In the genomic region with DNA sequence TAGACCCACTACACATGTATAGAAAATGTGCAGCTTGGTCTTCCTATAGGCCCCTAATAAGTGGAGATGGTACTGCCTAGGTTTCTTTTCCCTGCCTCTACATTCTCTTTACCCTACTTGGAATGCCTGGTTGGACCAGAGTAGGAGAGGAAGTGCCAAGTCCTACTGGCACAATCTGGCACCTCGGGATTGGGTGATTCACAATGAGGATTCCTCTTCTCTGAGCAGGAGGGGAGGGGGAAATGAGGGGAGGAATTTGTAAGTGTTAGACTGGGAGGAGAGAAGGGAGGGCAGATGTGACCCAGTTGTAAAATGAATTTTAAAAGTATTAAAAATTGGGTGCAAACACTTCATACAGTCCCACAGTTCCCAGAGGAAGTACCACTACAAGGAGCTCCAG, we compare ENCODE assay signal across 16 mouse cellular contexts.
"Had no signal": no experiment of that assay in that cellular context is flagged by ENCODE, and none has a peak within 500 bp of the region (broad histone marks: within the 10 kb centered on the region; RNA-seq: fewer than 3 reads in every experiment).

No protein-coding gene starts in this region.

- ATAC-seq: hindbrain, postnatal 0 days; intestine, embryonic 16.5 days; liver, embryonic 12.5 days had no signal

- DNase-seq: gastrocnemius, postnatal 14 days; gastrocnemius, postnatal 36 days; heart, adult 18-20 months; heart, postnatal 14 days; heart, postnatal 36 days; kidney, adult 11 months; kidney, adult 2 months; kidney, adult 9 months; kidney, postnatal 14 days; kidney, postnatal 36 days; layer of hippocampus, adult 9-11 months; layer of hippocampus, postnatal 36 days; left cerebral cortex, postnatal 4 days had no signal
